Mouse (Mus musculus): ENCODE measurements at regions not wholly inside any gene's neighbourhood (a gene's known extent, or its start where the extent isn't known, plus 50 kb on each side); places are given as distances from the start of the nearest gene placed in this dataset.
A peak's percentile ranks its signal among the peaks of the same experiment; 100 is the strongest.

- no peaks in the 10 kb centered on the region for H3K4me1 ChIP-seq (ENCODE audit: control insufficient read depth, insufficient read depth, low read length)
- no peaks in the 10 kb centered on the region for H3K27me3 ChIP-seq (ENCODE audit: control insufficient read depth, insufficient read depth, low read length)
- no peak overlapping the region for H3K27ac ChIP-seq (ENCODE audit: control insufficient read depth, insufficient read depth, low read depth, low read length)
- H3K4me3 ChIP-seq (ENCODE audit: control insufficient read depth, low read depth, low read length): peak overlapping the region; percentile 21; the same call in 1 of the 2 replicates
- TF ChIP-seq POLR2A (IDR thresholded peaks at IDR 0.05; ENCODE audit: control insufficient read depth, low read depth, low read length) (no peak), CTCF (IDR thresholded peaks at IDR 0.05; ENCODE audit: control insufficient read depth, insufficient read depth, insufficient replicate concordance, low read depth, low read length) (no peak)
- H3K36me3 ChIP-seq (ENCODE audit: control insufficient read depth, insufficient read depth, low read length): no peaks in the 10 kb centered on the region
Measured at GRCm38 (mm10) chr4:37034200-37034599, 82.7 kb upstream of the Lingo2 start.

Measured in testis, adult 2 months (tissue).